Mouse (Mus musculus) lung, postnatal 0 days (tissue): ENCODE measurements around the gene Pigb. TPM values are rescaled to one million over a fixed set of nuclear protein-coding genes. Genes with fewer than 3 reads are reported as not detected.

Source experiments
- ATAC-seq: fragments of 200-750 bp; cut with Nextera tagmentation; 2 replicates; pipeline ENCODE4 v1.8.0; 2017; ENCODE audit warnings: moderate library complexity
- DNase-seq: peaks from one replicate; pipeline ENCODE4 v3.0.0-alpha.2; 2016; ENCODE audit warnings: low spot score
- H3K27ac ChIP-seq: fragments of 300-500 bp; sonication (generic); 2 replicates; pipeline ENCODE4 v1.5.1; 2014; ENCODE audit warnings: antibody characterized with exemption, mild to moderate bottlenecking, low read length, mixed read lengths
- H3K27me3 ChIP-seq: fragments of 300-500 bp; sonication (generic); replicated peaks from 2 replicates; pipeline ENCODE4 v1.6.1; 2014; ENCODE audit warnings: low read length, mixed read lengths; ENCODE audit not compliant: insufficient read depth
- H3K36me3 ChIP-seq: fragments of 300-500 bp; sonication (generic); 2 replicates; pipeline ENCODE4 v1.6.1; 2014; ENCODE audit warnings: low read length, mixed read lengths; ENCODE audit not compliant: insufficient read depth
- H3K4me1 ChIP-seq: fragments of 300-500 bp; sonication (generic); 2 replicates; pipeline ENCODE4 v1.6.1; 2014; ENCODE audit warnings: antibody characterized with exemption, low read depth, low read length, mixed read lengths; ENCODE audit not compliant: insufficient read depth
- H3K4me2 ChIP-seq: fragments of 300-500 bp; sonication (generic); replicated peaks from 2 replicates; pipeline ENCODE4 v1.6.1; 2014; ENCODE audit warnings: low read depth, mild to moderate bottlenecking, low read length, moderate library complexity, mixed read lengths
- H3K4me3 ChIP-seq: fragments of 300-500 bp; sonication (generic); 2 replicates; pipeline ENCODE4 v1.5.1; 2014; ENCODE audit warnings: low read depth, low read length
- H3K9ac ChIP-seq: fragments of 300-500 bp; sonication (generic); replicated peaks from 2 replicates; pipeline ENCODE4 v1.6.1; 2014; ENCODE audit warnings: low read depth, mild to moderate bottlenecking
- H3K9me3 ChIP-seq: fragments of 300-500 bp; sonication (generic); 2 replicates; pipeline ENCODE4 v1.6.1; 2016; ENCODE audit warnings: low read length, mixed read lengths
- CTCF ChIP-seq: IDR thresholded peaks from 2 replicates; pipeline ENCODE4 v1.5.1; 2016; ENCODE audit warnings: antibody characterized with exemption, mild to moderate bottlenecking
- EP300 ChIP-seq: IDR thresholded peaks from 2 replicates; pipeline ENCODE4 v1.6.1; 2016; ENCODE audit warnings: antibody characterized with exemption, mild to moderate bottlenecking, control low read depth
- WGBS: fragments of 180-500 bp; shearing (Covaris S2); extraction: QIAGEN DNeasy Blood & Tissue Kit; methylation state at CpG from one replicate; pipeline ENCODE4 v1.1.7; 2014; 5-methylcytosine and 5-hydroxymethylcytosine counted together
- polyA plus RNA-seq: library from polyadenylated mRNA; unstranded; fragments of >200 nt; fragmentation: Nextera tagmentation; extraction: Ambion mirVana; gene quantifications from 2 replicates; pipeline ENCODE4 v1.2.1, GENCODE M21; 2015

The Pigb gene
- polyA plus RNA-seq, 1 experiment from 2014 or later: 5.5 TPM

- peaks cover 13% of the 10 kb centered on the region for H3K4me1 ChIP-seq
- ATAC-seq: peak; percentile 100
- no peaks in the 10 kb centered on the region for H3K9me3 ChIP-seq
- peak within 1 kb of the TSS; percentile 86 for H3K4me3 ChIP-seq
- TF ChIP-seq CTCF (peak; percentile 46), EP300 (no peak)
- peak within 1 kb of the TSS; percentile 82 for H3K4me2 ChIP-seq
- DNase-seq: peak; percentile 99
- no peaks in the 10 kb centered on the region for H3K27me3 ChIP-seq
- H3K27ac ChIP-seq: peak within 1 kb of the TSS; percentile 74
- peak within 1 kb of the TSS; percentile 73 for H3K9ac ChIP-seq
- H3K36me3 ChIP-seq: no peaks in the 10 kb centered on the region
- under 1% methylated on average over 88 of the region's 88 CpGs for WGBS
These were observed 54.6 kb downstream of the Pigb start, which contains the start of the genes Ccpg1os and Ccpg1 for GRCm38 (mm10) chr9:72985250-72986220. Gene Ccpg1os, minus strand, starts transcription at chr9:72985382. Gene Ccpg1, plus strand, starts transcription at chr9:72985429.

GRCm38 (mm10) chr9:72983066-72983465, 57.1 kb downstream of the Pigb start:
- H3K4me2 ChIP-seq: no peak overlapping the region
- H3K4me1 ChIP-seq: peaks cover 13% of the 10 kb centered on the region
- H3K9ac ChIP-seq: no peak overlapping the region
- DNase-seq (no peak), ATAC-seq (no peak)
- no peak overlapping the region for H3K4me3 ChIP-seq
- WGBS: 58% methylated on average over 2 of the region's 2 CpGs
- no peaks in the 10 kb centered on the region for H3K27me3 ChIP-seq
- H3K27ac ChIP-seq: no peak overlapping the region
- H3K9me3 ChIP-seq: no peaks in the 10 kb centered on the region
- no peaks in the 10 kb centered on the region for H3K36me3 ChIP-seq
- TF ChIP-seq CTCF (peak; percentile 30), EP300 (no peak)

- no peak overlapping the region for H3K9ac ChIP-seq
- no peaks in the 10 kb centered on the region for H3K4me1 ChIP-seq
- H3K4me3 ChIP-seq: no peak overlapping the region
- no peaks in the 10 kb centered on the region for H3K36me3 ChIP-seq
- H3K27me3 ChIP-seq: no peaks in the 10 kb centered on the region
- no peaks in the 10 kb centered on the region for H3K9me3 ChIP-seq
- DNase-seq (no peak), ATAC-seq (no peak)
- H3K4me2 ChIP-seq: no peak overlapping the region
- no peak overlapping the region for H3K27ac ChIP-seq
- WGBS: 89% methylated on average over 1 of the region's 1 CpGs
- TF ChIP-seq EP300 (no peak), CTCF (no peak)
These were observed 64.9 kb downstream of the Pigb start for GRCm38 (mm10) chr9:72975242-72975641.

- Histone ChIP-seq H3K27ac (no peak overlapping the region), H3K9me3 (no peaks in the 10 kb centered on the region), H3K4me1 (no peaks in the 10 kb centered on the region), H3K4me2 (no peak overlapping the region), H3K27me3 (no peaks in the 10 kb centered on the region), H3K4me3 (no peak overlapping the region), H3K9ac (no peak overlapping the region), H3K36me3 (no peaks in the 10 kb centered on the region)
- DNase-seq (no peak), ATAC-seq (no peak)
- WGBS: 87% methylated on average over 5 of the region's 5 CpGs
- no peak for TF ChIP-seq CTCF
- no peak for TF ChIP-seq EP300
These were observed 65.4 kb downstream of the Pigb start for GRCm38 (mm10) chr9:72974734-72975133.

GRCm38 (mm10) chr9:72972984-72973383, 67.2 kb downstream of the Pigb start:
- H3K9me3 ChIP-seq: no peaks in the 10 kb centered on the region
- H3K27me3 ChIP-seq: no peaks in the 10 kb centered on the region
- H3K9ac ChIP-seq: no peak overlapping the region
- TF ChIP-seq CTCF: no peak
- no peak for TF ChIP-seq EP300
- no peak overlapping the region for H3K4me2 ChIP-seq
- H3K36me3 ChIP-seq: no peaks in the 10 kb centered on the region
- H3K27ac ChIP-seq: no peak overlapping the region
- no peak overlapping the region for H3K4me3 ChIP-seq
- DNase-seq (no peak), ATAC-seq (no peak)
- H3K4me1 ChIP-seq: no peaks in the 10 kb centered on the region

GRCm38 (mm10) chr9:72972435-72972834, 67.7 kb downstream of the Pigb start:
- WGBS: 83% methylated on average over 5 of the region's 5 CpGs
- Histone ChIP-seq H3K4me3 (no peak overlapping the region), H3K36me3 (no peaks in the 10 kb centered on the region), H3K9ac (no peak overlapping the region), H3K9me3 (no peaks in the 10 kb centered on the region), H3K4me2 (no peak overlapping the region), H3K4me1 (no peaks in the 10 kb centered on the region), H3K27ac (no peak overlapping the region), H3K27me3 (no peaks in the 10 kb centered on the region)
- TF ChIP-seq EP300 (no peak), CTCF (no peak)
- DNase-seq: no peak
- ATAC-seq: no peak
